ENCODE assay signal across 21 mouse cellular contexts in genomic region chr2:84761309-84761708, GRCm38 (mm10). TPM values are rescaled to one million over a fixed set of nuclear protein-coding genes. Genes with fewer than 3 reads are reported as not detected.
DNase-seq lines count a peak whose midpoint lies in the region; ATAC-seq and TF ChIP-seq lines count a peak whose summit lies in the region.
"Had no signal": no experiment of that assay in that cellular context is flagged by ENCODE, and none has a peak within 500 bp of the region (broad histone marks: within the 10 kb centered on the region; RNA-seq: fewer than 3 reads in every experiment).

No protein-coding gene starts in this region.

- TF ChIP-seq POLR2A in liver, adult 2 months (IDR thresholded peaks at IDR 0.05; ENCODE audit: extremely low read depth, insufficient read depth, low read length), result no peak
- TF ChIP-seq POLR2A in MEL (IDR thresholded peaks at IDR 0.05; ENCODE audit: control insufficient read depth in 1 of 2, insufficient read depth in 1 of 2, low read depth in 1 of 2, low read length in 2 of 2, poor library complexity in 1 of 2), result no peak

- no peaks in the 10 kb centered on the region for H3K79me2 ChIP-seq in liver, adult 2 months (ENCODE audit: control insufficient read depth, insufficient read depth, low read length)
- H3K79me2 ChIP-seq in MEL (ENCODE audit: control insufficient read depth, insufficient read depth, low read length, poor library complexity), result no peaks in the 10 kb centered on the region

- 44% methylated on average over 3 of the region's 3 CpGs for WGBS in liver, adult 2 months
- WGBS in liver, embryonic 12.5 days (ENCODE audit: insufficient replicate concordance), result 67% methylated on average over 3 of the region's 3 CpGs
- 67% methylated on average over 3 of the region's 3 CpGs for WGBS in liver, postnatal 0 days (ENCODE audit: insufficient replicate concordance)
- 71% methylated on average over 3 of the region's 3 CpGs for WGBS in liver, embryonic 11.5 days
- WGBS in midbrain, embryonic 16.5 days, result 82% methylated on average over 3 of the region's 3 CpGs

- TF ChIP-seq EP300 in liver, postnatal 0 days (IDR thresholded peaks at IDR 0.05; ENCODE audit: low read depth), result no peak
- TF ChIP-seq EP300 in MEL (IDR thresholded peaks at IDR 0.05; ENCODE audit: low read depth in 1 of 2, low read length in 2 of 2), result no peak

- H3K27me3 ChIP-seq in liver, adult 2 months (ENCODE audit: control insufficient read depth, insufficient read depth, low read length), result no peaks in the 10 kb centered on the region
- H3K27me3 ChIP-seq in liver, embryonic 12.5 days (replicated peaks), result peaks cover 37% of the 10 kb centered on the region; the same call in 1 of the 2 replicates
- H3K27me3 ChIP-seq in liver, postnatal 0 days (ENCODE audit: insufficient read depth, low read length), result no peaks in the 10 kb centered on the region
- no peaks in the 10 kb centered on the region; the same call in 1 of the 2 replicates for H3K27me3 ChIP-seq in liver, embryonic 11.5 days (replicated peaks; ENCODE audit: control insufficient read depth, insufficient read depth, low read length)
- H3K27me3 ChIP-seq in MEL (ENCODE audit: control insufficient read depth in 1 of 2, insufficient read depth in 2 of 2, low read length in 2 of 2), result peaks cover 7 to 15% of the 10 kb centered on the region in 2 experiments
- H3K27me3 ChIP-seq in midbrain, embryonic 16.5 days (ENCODE audit: control insufficient read depth, insufficient read depth, low read depth, low read length), result no peaks in the 10 kb centered on the region
- H3K27me3 ChIP-seq: embryonic facial prominence, embryonic 12.5 days; forebrain, embryonic 13.5 days; forebrain, embryonic 15.5 days had no signal

- DNase-seq in liver, adult 2 months (ENCODE audit: extremely low read depth, low read depth, low spot score), result no peak
- DNase-seq in liver, postnatal 0 days, result no peak
- DNase-seq in liver, embryonic 11.5 days (ENCODE audit: low spot score), result no peak
- no peak for DNase-seq in MEL (ENCODE audit: low read depth, low spot score)
- DNase-seq: adrenal gland, adult 8-10 months; adrenal gland, postnatal 14 days; adrenal gland, postnatal 36 days; B cell, adult 2 months; cerebellum, adult 11-12 months; cerebellum, adult 2 months; cerebellum, adult 9-10 months; cerebellum, postnatal 25 days; forebrain, postnatal 0 days had no signal

- ATAC-seq in liver, embryonic 12.5 days, result no peak
- no peak for ATAC-seq in liver, postnatal 0 days
- ATAC-seq in liver, embryonic 11.5 days (replicated peaks; ENCODE audit: low FRiP score), result no peak
- no peak for ATAC-seq in midbrain, embryonic 16.5 days
- no peak for ATAC-seq in granulocyte monocyte progenitor cell, adult 5-6 weeks (replicated peaks; ENCODE audit: poor library complexity, severe bottlenecking)
- ATAC-seq: forebrain, embryonic 13.5 days; forebrain, embryonic 15.5 days; forebrain, postnatal 0 days had no signal

- H3K9ac ChIP-seq in liver, adult 2 months (ENCODE audit: low read depth, low read length), result no peak overlapping the region
- no peak overlapping the region for H3K9ac ChIP-seq in liver, embryonic 12.5 days
- H3K9ac ChIP-seq in liver, postnatal 0 days (replicated peaks), result no peak overlapping the region
- no peak overlapping the region for H3K9ac ChIP-seq in liver, embryonic 11.5 days (ENCODE audit: low read depth, low read length)
- H3K9ac ChIP-seq in MEL (ENCODE audit: control insufficient read depth, low read depth, low read length, poor library complexity, severe bottlenecking), result no peak overlapping the region
- no peak overlapping the region for H3K9ac ChIP-seq in midbrain, embryonic 16.5 days (ENCODE audit: low read depth, low read length)
- H3K9ac ChIP-seq: embryonic facial prominence, embryonic 12.5 days; forebrain, embryonic 13.5 days; forebrain, embryonic 15.5 days; forebrain, postnatal 0 days had no signal

- no peak overlapping the region for H3K4me3 ChIP-seq in liver, adult 2 months (ENCODE audit: insufficient read depth, low read depth, low read length)
- H3K4me3 ChIP-seq in liver, embryonic 12.5 days, result no peak overlapping the region
- H3K4me3 ChIP-seq in liver, postnatal 0 days (ENCODE audit: low read depth, low read length), result no peak overlapping the region
- no peak overlapping the region for H3K4me3 ChIP-seq in liver, embryonic 11.5 days (ENCODE audit: low read depth, low read length)
- H3K4me3 ChIP-seq in MEL (ENCODE audit: control insufficient read depth in 1 of 2, insufficient read depth in 1 of 2, low read depth in 2 of 2, low read length in 2 of 2), result no peak overlapping the region
- no peak overlapping the region for H3K4me3 ChIP-seq in midbrain, embryonic 16.5 days (ENCODE audit: low read depth, low read length)
- H3K4me3 ChIP-seq: embryonic facial prominence, embryonic 10.5 days; embryonic facial prominence, embryonic 12.5 days; forebrain, embryonic 13.5 days; forebrain, embryonic 15.5 days had no signal

- H3K4me1 ChIP-seq in liver, adult 2 months (ENCODE audit: control insufficient read depth, insufficient read depth, low read length), result peaks cover 26% of the 10 kb centered on the region
- peaks cover 5% of the 10 kb centered on the region; the same call in 1 of the 2 replicates for H3K4me1 ChIP-seq in liver, embryonic 12.5 days
- peaks cover 6% of the 10 kb centered on the region; the same call in 1 of the 2 replicates for H3K4me1 ChIP-seq in liver, postnatal 0 days (ENCODE audit: insufficient read depth)
- no peaks in the 10 kb centered on the region for H3K4me1 ChIP-seq in liver, embryonic 11.5 days (replicated peaks; ENCODE audit: control insufficient read depth, insufficient read depth, low read length)
- no peaks in the 10 kb centered on the region for H3K4me1 ChIP-seq in MEL (ENCODE audit: control insufficient read depth in 1 of 2, insufficient read depth in 2 of 2, low read length in 2 of 2)
- H3K4me1 ChIP-seq in midbrain, embryonic 16.5 days (ENCODE audit: control insufficient read depth, insufficient read depth, low read length), result no peaks in the 10 kb centered on the region
- H3K4me1 ChIP-seq: embryonic facial prominence, embryonic 12.5 days; forebrain, embryonic 13.5 days; forebrain, embryonic 15.5 days had no signal

- TF ChIP-seq RAD21 in MEL (IDR thresholded peaks at IDR 0.05; ENCODE audit: low read depth, low read length), result no peak

- no peak overlapping the region for H3K4me2 ChIP-seq in liver, embryonic 12.5 days
- H3K4me2 ChIP-seq in liver, postnatal 0 days (ENCODE audit: low read depth, low read length), result no peak overlapping the region
- no peak overlapping the region for H3K4me2 ChIP-seq in liver, embryonic 11.5 days
- no peak overlapping the region for H3K4me2 ChIP-seq in midbrain, embryonic 16.5 days (ENCODE audit: low read length)
- H3K4me2 ChIP-seq: embryonic facial prominence, embryonic 12.5 days; forebrain, embryonic 13.5 days; forebrain, embryonic 15.5 days had no signal

- H3K9me3 ChIP-seq in liver, embryonic 12.5 days (replicated peaks), result no peaks in the 10 kb centered on the region
- H3K9me3 ChIP-seq in liver, postnatal 0 days (ENCODE audit: low read length), result no peaks in the 10 kb centered on the region
- no peaks in the 10 kb centered on the region for H3K9me3 ChIP-seq in liver, embryonic 11.5 days (ENCODE audit: control insufficient read depth, low read length)
- H3K9me3 ChIP-seq in MEL (replicated peaks; ENCODE audit: insufficient read depth, low read length), result no peaks in the 10 kb centered on the region
- no peaks in the 10 kb centered on the region for H3K9me3 ChIP-seq in midbrain, embryonic 16.5 days (replicated peaks; ENCODE audit: control insufficient read depth, low read length, poor library complexity, severe bottlenecking)
- H3K9me3 ChIP-seq: embryonic facial prominence, embryonic 10.5 days; embryonic facial prominence, embryonic 12.5 days; forebrain, embryonic 13.5 days; forebrain, embryonic 15.5 days; G1E had no signal

- H3K27ac ChIP-seq in liver, adult 2 months (replicated peaks; ENCODE audit: insufficient read depth, low read depth, low read length), result peak overlapping the region; percentile 98
- H3K27ac ChIP-seq in liver, embryonic 12.5 days, result no peak overlapping the region
- peak overlapping the region; percentile 64 for H3K27ac ChIP-seq in liver, postnatal 0 days (ENCODE audit: low read depth)
- H3K27ac ChIP-seq in liver, embryonic 11.5 days (ENCODE audit: low read depth, low read length), result no peak overlapping the region
- H3K27ac ChIP-seq in MEL (ENCODE audit: control insufficient read depth, low read depth, low read length), result no peak overlapping the region
- no peak overlapping the region for H3K27ac ChIP-seq in midbrain, embryonic 16.5 days (ENCODE audit: low read length)
- H3K27ac ChIP-seq: embryonic facial prominence, embryonic 10.5 days; embryonic facial prominence, embryonic 12.5 days; forebrain, embryonic 13.5 days; forebrain, embryonic 15.5 days had no signal

- TF ChIP-seq CTCF in liver, adult 2 months (IDR thresholded peaks at IDR 0.05; ENCODE audit: low read depth, low read length), result no peak
- no peak for TF ChIP-seq CTCF in liver, postnatal 0 days (IDR thresholded peaks at IDR 0.05; ENCODE audit: low read depth)
- no peak for TF ChIP-seq CTCF in MEL (IDR thresholded peaks at IDR 0.05 in 2 of 3, conservative IDR thresholded peaks at IDR 0.05 in 1 of 3; ENCODE audit: control insufficient read depth in 1 of 3, insufficient read depth in 1 of 3, low read depth in 2 of 3, low read length in 3 of 3, poor library complexity in 1 of 3, severe bottlenecking in 1 of 3)

- peaks cover 19% of the 10 kb centered on the region for H3K36me3 ChIP-seq in liver, adult 2 months (ENCODE audit: control insufficient read depth, insufficient read depth, low read length)
- no peaks in the 10 kb centered on the region for H3K36me3 ChIP-seq in liver, embryonic 12.5 days
- H3K36me3 ChIP-seq in liver, postnatal 0 days (replicated peaks; ENCODE audit: insufficient read depth, low read length), result peaks cover 7% of the 10 kb centered on the region
- no peaks in the 10 kb centered on the region for H3K36me3 ChIP-seq in liver, embryonic 11.5 days (ENCODE audit: control insufficient read depth, insufficient read depth, low read length)
- H3K36me3 ChIP-seq in MEL (ENCODE audit: control insufficient read depth in 1 of 2, insufficient read depth in 2 of 2, low read length in 2 of 2), result no peaks in the 10 kb centered on the region
- H3K36me3 ChIP-seq in midbrain, embryonic 16.5 days (ENCODE audit: control insufficient read depth, insufficient read depth, low read length), result no peaks in the 10 kb centered on the region
- H3K36me3 ChIP-seq: embryonic facial prominence, embryonic 10.5 days; embryonic facial prominence, embryonic 12.5 days; forebrain, embryonic 15.5 days; G1E had no signal

RNA-seq across cellular contexts. Expression of gene Serping1, which starts 13.9 kb away (rescaled TPM):
- total RNA-seq in liver, adult 2 months (2014; rRNA removed), result 298 and 437 TPM in 2 replicates
- polyA plus RNA-seq in liver, adult 2 months (2012; rRNA removed), result 979 and 1,033 TPM in 2 replicates
- polyA plus RNA-seq in liver, embryonic 12.5 days (2016; fragmentation: Nextera tagmentation; extraction: Ambion mirVana), result 30.8 and 32.3 TPM in 2 replicates
- polyA plus RNA-seq in liver, postnatal 0 days (2015; fragmentation: Nextera tagmentation; extraction: Ambion mirVana), result 344 and 356 TPM in 2 replicates
- 38.4 and 43.2 TPM in 2 replicates for polyA plus RNA-seq in liver, embryonic 11.5 days (2014; fragmentation: Nextera tagmentation; extraction: Ambion mirVana)
- not detected in 2 replicates for total RNA-seq in MEL (2012; rRNA removed)
- polyA plus RNA-seq in MEL (2012; ENCODE audit: insufficient read depth in 1 of 2, insufficient read length in 2 of 2, low read depth in 1 of 2, low replicate concordance in 2 of 2, missing spikeins in 1 of 2), result not detected
- polyA plus RNA-seq in midbrain, embryonic 16.5 days (2015; fragmentation: Nextera tagmentation; extraction: Ambion mirVana), result 28.3 and 29.0 TPM in 2 replicates
- total RNA-seq in granulocyte monocyte progenitor cell, adult 5-6 weeks (2014; fragmentation: Nextera tagmentation), result not detected in 2 replicates
- total RNA-seq in granulocyte monocyte progenitor cell, adult 5-6 weeks (2017), result not detected in 2 replicates
- total RNA-seq: G1E had no signal
- polyA plus RNA-seq: G1E had no signal

RNA-seq across cellular contexts. Expression of gene Gm19426, which starts 17.9 kb away (rescaled TPM):
- 1.7 and 3.1 TPM in 2 replicates for total RNA-seq in liver, adult 2 months (2014; rRNA removed)
- 1.9 and 3.0 TPM in 2 replicates for polyA plus RNA-seq in liver, adult 2 months (2012; rRNA removed)
- polyA plus RNA-seq in liver, embryonic 12.5 days (2016; fragmentation: Nextera tagmentation; extraction: Ambion mirVana), result 3.8 and 3.9 TPM in 2 replicates
- polyA plus RNA-seq in liver, postnatal 0 days (2015; fragmentation: Nextera tagmentation; extraction: Ambion mirVana), result 1.2 and 1.3 TPM in 2 replicates
- polyA plus RNA-seq in liver, embryonic 11.5 days (2014; fragmentation: Nextera tagmentation; extraction: Ambion mirVana), result 2.9 and 3.3 TPM in 2 replicates
- total RNA-seq in MEL (2012; rRNA removed), result not detected in 2 replicates
- not detected for polyA plus RNA-seq in MEL (2012; ENCODE audit: insufficient read depth in 1 of 2, insufficient read length in 2 of 2, low read depth in 1 of 2, low replicate concordance in 2 of 2, missing spikeins in 1 of 2)
- polyA plus RNA-seq in midbrain, embryonic 16.5 days (2015; fragmentation: Nextera tagmentation; extraction: Ambion mirVana), result 4.3 and 4.8 TPM in 2 replicates
- total RNA-seq in granulocyte monocyte progenitor cell, adult 5-6 weeks (2014; fragmentation: Nextera tagmentation), result not detected in 2 replicates
- total RNA-seq in granulocyte monocyte progenitor cell, adult 5-6 weeks (2017), result not detected in 2 replicates
- total RNA-seq: G1E had no signal
- polyA plus RNA-seq: G1E had no signal

RNA-seq across cellular contexts. Expression of gene Ypel4, which starts 27.5 kb away (rescaled TPM):
- total RNA-seq in liver, adult 2 months (2014; rRNA removed), result not detected in 2 replicates
- 0.05 TPM in 2 replicates for polyA plus RNA-seq in liver, adult 2 months (2012; rRNA removed)
- polyA plus RNA-seq in liver, embryonic 12.5 days (2016; fragmentation: Nextera tagmentation; extraction: Ambion mirVana), result 49.8 and 52.1 TPM in 2 replicates
- 18.4 and 20.9 TPM in 2 replicates for polyA plus RNA-seq in liver, postnatal 0 days (2015; fragmentation: Nextera tagmentation; extraction: Ambion mirVana)
- 11.4 and 14.2 TPM in 2 replicates for polyA plus RNA-seq in liver, embryonic 11.5 days (2014; fragmentation: Nextera tagmentation; extraction: Ambion mirVana)
- not detected in 2 replicates for total RNA-seq in MEL (2012; rRNA removed)
- polyA plus RNA-seq in MEL (2012; ENCODE audit: insufficient read depth in 1 of 2, insufficient read length in 2 of 2, low read depth in 1 of 2, low replicate concordance in 2 of 2, missing spikeins in 1 of 2), result under 1 TPM in 1 of 2 experiments, not detected in 1; 0.06 TPM
- polyA plus RNA-seq in midbrain, embryonic 16.5 days (2015; fragmentation: Nextera tagmentation; extraction: Ambion mirVana), result 27.7 and 28.1 TPM in 2 replicates
- not detected in 2 replicates for total RNA-seq in granulocyte monocyte progenitor cell, adult 5-6 weeks (2014; fragmentation: Nextera tagmentation)
- total RNA-seq in granulocyte monocyte progenitor cell, adult 5-6 weeks (2017), result not detected in 2 replicates

RNA-seq across cellular contexts. Expression of gene Clp1, which starts 34.2 kb away (rescaled TPM):
- 7.9 and 10.9 TPM in 2 replicates for total RNA-seq in liver, adult 2 months (2014; rRNA removed)
- 8.6 and 12.6 TPM in 2 replicates for polyA plus RNA-seq in liver, adult 2 months (2012; rRNA removed)
- 57.2 and 59.8 TPM in 2 replicates for polyA plus RNA-seq in liver, embryonic 12.5 days (2016; fragmentation: Nextera tagmentation; extraction: Ambion mirVana)
- polyA plus RNA-seq in liver, postnatal 0 days (2015; fragmentation: Nextera tagmentation; extraction: Ambion mirVana), result 31.7 and 32.1 TPM in 2 replicates
- polyA plus RNA-seq in liver, embryonic 11.5 days (2014; fragmentation: Nextera tagmentation; extraction: Ambion mirVana), result 59.3 and 63.4 TPM in 2 replicates
- total RNA-seq in MEL (2012; rRNA removed), result 27.1 and 29.1 TPM in 2 replicates
- polyA plus RNA-seq in MEL (2012; ENCODE audit: insufficient read depth in 1 of 2, insufficient read length in 2 of 2, low read depth in 1 of 2, low replicate concordance in 2 of 2, missing spikeins in 1 of 2), result 10 to 100 TPM in 1 of 2 experiments, not detected in 1; 29.8 TPM
- 20.1 and 23.0 TPM in 2 replicates for polyA plus RNA-seq in midbrain, embryonic 16.5 days (2015; fragmentation: Nextera tagmentation; extraction: Ambion mirVana)
- 30.3 and 34.9 TPM in 2 replicates for total RNA-seq in granulocyte monocyte progenitor cell, adult 5-6 weeks (2014; fragmentation: Nextera tagmentation)
- total RNA-seq in granulocyte monocyte progenitor cell, adult 5-6 weeks (2017), result 31.3 and 40.1 TPM in 2 replicates

RNA-seq across cellular contexts. Expression of gene Ube2l6, which starts 37.3 kb away (rescaled TPM):
- total RNA-seq in liver, adult 2 months (2014; rRNA removed), result 42.4 and 44.3 TPM in 2 replicates
- 99.8 and 106 TPM in 2 replicates for polyA plus RNA-seq in liver, adult 2 months (2012; rRNA removed)
- polyA plus RNA-seq in liver, embryonic 12.5 days (2016; fragmentation: Nextera tagmentation; extraction: Ambion mirVana), result 293 and 321 TPM in 2 replicates
- 276 and 305 TPM in 2 replicates for polyA plus RNA-seq in liver, postnatal 0 days (2015; fragmentation: Nextera tagmentation; extraction: Ambion mirVana)
- polyA plus RNA-seq in liver, embryonic 11.5 days (2014; fragmentation: Nextera tagmentation; extraction: Ambion mirVana), result 112 and 114 TPM in 2 replicates
- 8.8 and 17.5 TPM in 2 replicates for total RNA-seq in MEL (2012; rRNA removed)
- polyA plus RNA-seq in MEL (2012; ENCODE audit: insufficient read depth in 1 of 2, insufficient read length in 2 of 2, low read depth in 1 of 2, low replicate concordance in 2 of 2, missing spikeins in 1 of 2), result 10 to 100 TPM in 1 of 2 experiments, not detected in 1; 37.0 TPM
- 22.9 and 23.4 TPM in 2 replicates for polyA plus RNA-seq in midbrain, embryonic 16.5 days (2015; fragmentation: Nextera tagmentation; extraction: Ambion mirVana)
- total RNA-seq in granulocyte monocyte progenitor cell, adult 5-6 weeks (2014; fragmentation: Nextera tagmentation), result 5.6 and 6.3 TPM in 2 replicates
- total RNA-seq in granulocyte monocyte progenitor cell, adult 5-6 weeks (2017), result 4.0 and 7.1 TPM in 2 replicates

Comparison
In these comparisons a context has a peak if more than half of its experiments do, and no peak if none do; other contexts are left out.
1. H3K27ac ChIP-seq: peak in liver, adult 2 months (single experiment) and liver, postnatal 0 days (single experiment); none in liver, embryonic 12.5 days (single experiment), liver, embryonic 11.5 days (single experiment), MEL (single experiment) and midbrain, embryonic 16.5 days (single experiment).
2. RNA of gene Ypel4, which starts 27.5 kb away (polyA plus RNA-seq): 49.8 to 52.1 TPM in liver, embryonic 12.5 days, 27.7 to 28.1 TPM in midbrain, embryonic 16.5 days, 18.4 to 20.9 TPM in liver, postnatal 0 days and 11.4 to 14.2 TPM in liver, embryonic 11.5 days; 0.06 TPM in MEL and 0.05 TPM in liver, adult 2 months; every median in the first group is over 10 times any median in the second.
3. RNA of gene Serping1, which starts 13.9 kb away (polyA plus RNA-seq): 979 to 1,033 TPM in liver, adult 2 months, 344 to 356 TPM in liver, postnatal 0 days, 38.4 to 43.2 TPM in liver, embryonic 11.5 days, 30.8 to 32.3 TPM in liver, embryonic 12.5 days and 28.3 to 29.0 TPM in midbrain, embryonic 16.5 days; not detected in MEL; every median in the first group is over 10 times any median in the second.